Mouse (Mus musculus) cerebellum, adult 11-12 months (tissue): ENCODE measurements around the gene Gm21721.
"Not testable (repeated sequence)": the region's sequence is repeated elsewhere in the genome, so short reads cannot be mapped to it uniquely, and the experiment has no call there.

ENCODE experiments used
- DNase-seq: peaks from one replicate; pipeline ENCODE4 v3.0.0; 2022

The Gm21721 gene

GRCm38 (mm10) chrY:9202090-9202489, at the start of gene Gm21721:
Gene Gm21721 (minus strand): TSS chrY:9202190.
- DNase-seq: not testable (repeated sequence)
